Mouse (Mus musculus) stomach, embryonic 16.5 days (tissue): ENCODE measurements around the gene Anks1b. TPM values are rescaled to one million over a fixed set of nuclear protein-coding genes. Genes with fewer than 3 reads are reported as not detected.

Experiments used
- ATAC-seq: fragments of 200-750 bp; cut with Nextera tagmentation; 2 replicates; pipeline ENCODE4 v1.8.0; 2017; ENCODE audit warnings: moderate number of reproducible peaks, moderate TSS enrichment; ENCODE audit not compliant: insufficient read depth, low FRiP score
- H3K27ac ChIP-seq: fragments of 300-500 bp; sonication (generic); 2 replicates; pipeline ENCODE4 v1.5.1; 2014; ENCODE audit warnings: low read length
- H3K27me3 ChIP-seq: fragments of 300-500 bp; sonication (generic); 2 replicates; pipeline ENCODE4 v1.6.1; 2014; ENCODE audit warnings: low read length, control low read depth, mixed read lengths; ENCODE audit not compliant: control insufficient read depth, insufficient read depth
- H3K36me3 ChIP-seq: fragments of 300-500 bp; sonication (generic); 2 replicates; pipeline ENCODE4 v1.6.1; 2014; ENCODE audit warnings: low read length; ENCODE audit not compliant: control insufficient read depth, insufficient read depth
- H3K4me1 ChIP-seq: fragments of 300-500 bp; sonication (generic); 2 replicates; pipeline ENCODE4 v1.6.1; 2014; ENCODE audit warnings: low read length, control low read depth, mixed read lengths; ENCODE audit not compliant: control insufficient read depth, insufficient read depth
- H3K4me2 ChIP-seq: fragments of 300-500 bp; sonication (generic); 2 replicates; pipeline ENCODE4 v1.6.1; 2014; ENCODE audit warnings: low read depth, low read length, mixed read lengths
- H3K4me3 ChIP-seq: fragments of 300-500 bp; sonication (generic); replicated peaks from 2 replicates; pipeline ENCODE4 v1.5.1; 2014; ENCODE audit warnings: mild to moderate bottlenecking, low read length
- H3K9ac ChIP-seq: fragments of 300-500 bp; sonication (generic); 2 replicates; pipeline ENCODE4 v1.6.1; 2014; ENCODE audit warnings: low read length
- H3K9me3 ChIP-seq: fragments of 300-500 bp; sonication (generic); replicated peaks from 2 replicates; pipeline ENCODE4 v1.6.1; 2016; ENCODE audit warnings: low read length, control low read depth; ENCODE audit not compliant: control insufficient read depth
- WGBS: fragments of 180-500 bp; shearing (Covaris S2); extraction: QIAGEN DNeasy Blood & Tissue Kit; methylation state at CpG from one replicate; pipeline ENCODE4 v1.1.7; 2014; 5-methylcytosine and 5-hydroxymethylcytosine counted together
- polyA plus RNA-seq: library from polyadenylated mRNA; unstranded; fragments of >200 nt; fragmentation: Nextera tagmentation; extraction: Ambion mirVana; gene quantifications from 2 replicates; pipeline ENCODE4 v1.2.1, GENCODE M21; 2015

Anks1b gene
- polyA plus RNA-seq, 1 experiment from 2014 or later: 1.4 TPM

GRCm38 (mm10) chr10:90666746-90667145 lies 793.4 kb downstream of the Anks1b start:
- no peaks in the 10 kb centered on the region for H3K9me3 ChIP-seq
- H3K4me1 ChIP-seq: no peaks in the 10 kb centered on the region
- H3K36me3 ChIP-seq: no peaks in the 10 kb centered on the region
- no peak overlapping the region for H3K4me3 ChIP-seq
- no peak overlapping the region for H3K27ac ChIP-seq
- WGBS: 91% methylated on average over 2 of the region's 2 CpGs
- no peaks in the 10 kb centered on the region for H3K27me3 ChIP-seq
- no peak overlapping the region for H3K9ac ChIP-seq
- no peak for ATAC-seq
- H3K4me2 ChIP-seq: no peak overlapping the region

DNA sequence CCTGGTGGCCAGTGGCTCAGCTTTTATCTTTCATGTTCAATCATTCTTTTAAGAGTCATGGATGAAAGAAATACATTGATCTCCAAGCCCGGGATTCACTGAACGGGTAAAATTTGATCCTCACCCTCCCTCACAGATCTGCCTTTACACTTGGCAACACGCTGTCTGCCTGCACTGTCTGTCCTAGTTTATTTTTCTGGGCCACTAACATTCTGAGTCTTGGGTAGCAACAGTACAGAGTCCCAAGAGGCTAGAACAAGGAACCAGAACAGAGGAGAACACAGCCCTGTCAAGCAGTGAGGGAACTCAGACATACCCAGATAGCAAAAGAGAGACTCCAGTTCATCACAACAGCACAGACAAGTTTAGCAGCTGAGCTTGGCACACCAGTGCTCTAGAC lies 797.0 kb downstream of the Anks1b start:
- Histone ChIP-seq H3K27me3 (no peaks in the 10 kb centered on the region), H3K9me3 (no peaks in the 10 kb centered on the region), H3K27ac (no peak overlapping the region), H3K4me2 (no peak overlapping the region), H3K36me3 (no peaks in the 10 kb centered on the region), H3K4me3 (no peak overlapping the region), H3K9ac (no peak overlapping the region), H3K4me1 (no peaks in the 10 kb centered on the region)
- WGBS: 80% methylated on average over 3 of the region's 3 CpGs
- ATAC-seq: no peak

DNA sequence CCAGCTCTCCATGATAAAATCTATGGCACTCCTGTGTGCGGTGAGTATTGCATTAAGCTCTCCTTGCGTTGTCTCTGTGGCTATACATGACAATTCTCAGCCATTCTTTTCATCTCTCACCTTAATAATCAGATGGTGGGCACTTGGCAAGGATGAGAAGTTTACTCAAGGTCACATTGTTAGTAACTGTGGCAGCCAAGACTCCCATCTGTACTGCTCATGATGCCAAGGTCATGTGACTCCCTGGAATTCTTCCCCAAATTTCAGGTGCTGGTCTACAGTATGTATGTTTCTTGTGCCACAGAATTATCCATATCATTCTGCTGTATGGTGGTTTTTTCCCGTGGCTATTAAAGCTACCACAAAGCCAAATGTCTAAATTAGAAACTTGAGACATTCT lies 798.8 kb downstream of the Anks1b start:
- Histone ChIP-seq H3K27ac (no peak overlapping the region), H3K4me3 (no peak overlapping the region), H3K9me3 (no peaks in the 10 kb centered on the region), H3K4me2 (no peak overlapping the region), H3K27me3 (no peaks in the 10 kb centered on the region), H3K9ac (no peak overlapping the region), H3K4me1 (no peaks in the 10 kb centered on the region), H3K36me3 (no peaks in the 10 kb centered on the region)
- ATAC-seq: no peak
- WGBS: 83% methylated on average over 3 of the region's 3 CpGs

GRCm38 (mm10) chr10:90674362-90674761 lies 801.1 kb downstream of the Anks1b start:
- no peak overlapping the region for H3K27ac ChIP-seq
- H3K36me3 ChIP-seq: no peaks in the 10 kb centered on the region
- no peak overlapping the region for H3K9ac ChIP-seq
- 79% methylated on average over 10 of the region's 10 CpGs for WGBS
- H3K4me3 ChIP-seq: no peak overlapping the region
- H3K27me3 ChIP-seq: no peaks in the 10 kb centered on the region
- H3K9me3 ChIP-seq: no peaks in the 10 kb centered on the region
- ATAC-seq: no peak
- no peak overlapping the region for H3K4me2 ChIP-seq
- H3K4me1 ChIP-seq: no peaks in the 10 kb centered on the region

- ATAC-seq: no peak
- no peak overlapping the region for H3K4me3 ChIP-seq
- no peaks in the 10 kb centered on the region for H3K4me1 ChIP-seq
- 91% methylated on average over 3 of the region's 3 CpGs for WGBS
- H3K36me3 ChIP-seq: no peaks in the 10 kb centered on the region
- no peaks in the 10 kb centered on the region for H3K27me3 ChIP-seq
- H3K27ac ChIP-seq: no peak overlapping the region
- H3K4me2 ChIP-seq: no peak overlapping the region
- H3K9ac ChIP-seq: no peak overlapping the region
- H3K9me3 ChIP-seq: no peaks in the 10 kb centered on the region
Measured at GRCm38 (mm10) chr10:90677421-90677820, 804.1 kb downstream of the Anks1b start.

DNA sequence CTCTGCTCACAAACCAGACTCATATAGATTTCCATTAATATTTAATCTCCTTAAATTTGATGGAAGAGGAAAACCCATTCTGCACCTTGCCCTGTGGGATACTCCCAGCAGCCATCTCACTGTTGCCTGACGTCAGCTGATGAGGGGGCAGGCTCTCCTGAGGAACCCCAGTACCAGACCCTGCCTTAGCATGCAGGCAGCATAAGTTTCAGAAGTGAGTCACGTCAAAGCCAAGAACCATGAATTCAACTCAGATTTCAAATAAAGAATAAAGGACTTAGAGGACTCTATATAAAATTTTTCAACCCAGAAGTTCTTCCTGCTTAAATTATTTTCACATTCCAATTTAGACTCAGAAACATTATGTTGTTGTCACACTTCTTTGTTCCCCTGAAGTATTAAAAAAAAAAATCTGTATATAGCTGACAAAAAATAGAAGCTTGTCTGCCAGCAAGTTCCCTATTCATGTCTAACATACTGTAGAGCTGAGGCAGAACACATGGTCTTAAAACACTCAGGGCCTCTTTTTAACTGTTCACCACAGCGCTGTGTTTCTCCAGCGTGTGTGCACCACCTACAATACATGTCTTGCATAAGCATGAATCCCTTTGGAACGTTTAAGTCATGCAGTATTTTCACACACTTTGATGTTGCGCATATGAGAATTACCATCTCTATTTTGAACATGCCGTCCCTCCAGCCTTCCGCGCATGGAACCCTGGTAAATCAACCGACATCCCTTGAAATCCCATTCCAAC lies 806.6 kb downstream of the Anks1b start:
- no peak overlapping the region for H3K27ac ChIP-seq
- no peaks in the 10 kb centered on the region for H3K4me1 ChIP-seq
- no peak for ATAC-seq
- H3K9me3 ChIP-seq: no peaks in the 10 kb centered on the region
- H3K4me2 ChIP-seq: no peak overlapping the region
- WGBS: 87% methylated on average over 10 of the region's 10 CpGs
- no peak overlapping the region for H3K9ac ChIP-seq
- no peak overlapping the region for H3K4me3 ChIP-seq
- no peaks in the 10 kb centered on the region for H3K27me3 ChIP-seq
- H3K36me3 ChIP-seq: no peaks in the 10 kb centered on the region

DNA sequence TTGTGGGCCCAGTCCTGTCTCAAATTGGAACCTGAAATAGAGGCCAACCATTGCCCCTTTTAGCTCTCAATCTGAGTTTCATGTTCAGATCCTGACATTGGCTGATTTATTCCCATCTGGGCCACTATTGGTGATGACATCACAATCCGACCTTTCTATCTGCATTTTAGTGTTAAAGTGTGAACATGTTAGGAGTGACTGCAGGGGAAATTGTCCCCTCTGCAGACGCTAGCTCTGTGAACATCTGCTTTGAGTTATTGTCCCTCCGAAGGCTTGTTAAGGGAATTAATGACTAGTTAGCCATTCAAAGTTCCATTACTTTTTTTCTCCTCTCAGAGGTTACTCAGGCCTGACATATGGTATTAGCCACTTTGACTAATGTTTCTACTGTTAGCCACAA lies 810.5 kb downstream of the Anks1b start:
- Histone ChIP-seq H3K4me3 (no peak overlapping the region), H3K4me1 (no peaks in the 10 kb centered on the region), H3K27me3 (no peaks in the 10 kb centered on the region), H3K36me3 (no peaks in the 10 kb centered on the region), H3K27ac (no peak overlapping the region), H3K9me3 (no peaks in the 10 kb centered on the region), H3K9ac (no peak overlapping the region), H3K4me2 (no peak overlapping the region)
- 43% methylated on average over 3 of the region's 3 CpGs for WGBS
- ATAC-seq: no peak

GRCm38 (mm10) chr10:90685367-90685766 lies 812.1 kb downstream of the Anks1b start:
- H3K36me3 ChIP-seq: no peaks in the 10 kb centered on the region
- no peaks in the 10 kb centered on the region for H3K4me1 ChIP-seq
- H3K9me3 ChIP-seq: no peaks in the 10 kb centered on the region
- H3K4me3 ChIP-seq: no peak overlapping the region
- no peak overlapping the region for H3K27ac ChIP-seq
- WGBS: 59% methylated on average over 4 of the region's 4 CpGs
- H3K27me3 ChIP-seq: no peaks in the 10 kb centered on the region
- H3K9ac ChIP-seq: no peak overlapping the region
- no peak for ATAC-seq
- H3K4me2 ChIP-seq: no peak overlapping the region

DNA sequence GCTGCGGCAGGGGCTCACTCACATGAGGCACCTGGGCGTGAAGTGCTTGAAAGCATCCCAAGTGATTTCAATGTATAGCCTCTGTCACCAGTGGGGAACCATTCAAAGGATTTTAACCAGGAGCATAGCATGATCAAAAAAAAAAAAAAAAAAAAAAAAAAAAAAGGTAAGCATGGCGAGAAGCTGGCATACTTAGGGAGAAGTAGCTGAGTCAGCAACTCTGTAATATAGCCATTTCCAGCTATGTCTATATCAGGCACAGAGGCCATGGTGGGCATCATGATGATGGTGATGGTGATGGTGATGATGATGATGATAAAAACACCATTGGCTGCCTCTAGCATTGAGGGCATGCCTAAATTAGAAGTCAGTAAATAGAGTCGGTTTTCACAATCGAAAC lies 814.8 kb downstream of the Anks1b start:
- no peaks in the 10 kb centered on the region for H3K27me3 ChIP-seq
- H3K4me1 ChIP-seq: no peaks in the 10 kb centered on the region
- H3K4me2 ChIP-seq: no peak overlapping the region
- ATAC-seq: no peak
- 87% methylated on average over 5 of the region's 5 CpGs for WGBS
- H3K27ac ChIP-seq: no peak overlapping the region
- no peak overlapping the region for H3K9ac ChIP-seq
- H3K4me3 ChIP-seq: no peak overlapping the region
- H3K9me3 ChIP-seq: no peaks in the 10 kb centered on the region
- H3K36me3 ChIP-seq: no peaks in the 10 kb centered on the region
